Mouse (Mus musculus): Measurements from ENCODE around the gene Il23r.

Gene Il23r

DNA sequence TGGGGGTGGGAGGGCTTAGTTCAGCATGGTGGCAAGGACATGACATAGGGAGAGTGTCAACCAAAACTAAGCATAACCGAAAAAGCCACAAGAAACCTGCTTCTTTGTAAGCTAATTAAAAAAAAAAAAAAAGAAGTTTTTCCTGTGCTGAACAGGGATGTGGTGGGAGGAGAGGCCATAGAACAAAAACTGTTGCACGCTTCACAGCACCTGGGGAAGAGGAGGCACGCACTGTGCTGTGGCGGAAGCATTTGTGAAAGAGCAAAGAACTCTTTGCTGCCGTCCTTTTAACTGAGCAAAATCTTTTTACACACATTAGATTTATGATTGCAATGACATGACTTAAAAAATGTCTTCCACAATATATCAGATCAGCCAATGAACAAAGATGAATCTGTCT lies 69.9 kb downstream of the Il23r start:
- DNase-seq, result no peak

- DNase-seq, result no peak
Measured at GRCm38 (mm10) chr6:67416557-67416956, 75.1 kb downstream of the Il23r start.

DNA sequence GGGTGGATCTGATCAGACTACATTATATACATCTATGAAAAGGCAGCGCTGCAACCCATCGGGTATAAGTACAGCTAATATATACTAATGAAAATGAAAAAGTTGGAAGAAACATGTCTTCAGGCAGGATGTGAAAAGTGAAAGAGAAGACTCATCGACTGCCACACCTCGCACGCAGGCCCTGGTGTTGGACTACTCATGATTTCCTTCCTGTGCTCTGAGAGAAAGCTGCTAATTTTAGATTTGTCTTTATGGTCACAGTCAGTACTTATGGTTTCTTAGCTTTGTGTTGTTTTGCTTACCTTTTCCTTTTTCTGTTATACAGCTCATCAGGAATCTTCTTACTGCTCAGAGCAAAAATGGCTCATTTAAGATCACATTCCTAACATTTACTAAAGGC lies 76.4 kb downstream of the Il23r start:
- no peak for DNase-seq

DNA sequence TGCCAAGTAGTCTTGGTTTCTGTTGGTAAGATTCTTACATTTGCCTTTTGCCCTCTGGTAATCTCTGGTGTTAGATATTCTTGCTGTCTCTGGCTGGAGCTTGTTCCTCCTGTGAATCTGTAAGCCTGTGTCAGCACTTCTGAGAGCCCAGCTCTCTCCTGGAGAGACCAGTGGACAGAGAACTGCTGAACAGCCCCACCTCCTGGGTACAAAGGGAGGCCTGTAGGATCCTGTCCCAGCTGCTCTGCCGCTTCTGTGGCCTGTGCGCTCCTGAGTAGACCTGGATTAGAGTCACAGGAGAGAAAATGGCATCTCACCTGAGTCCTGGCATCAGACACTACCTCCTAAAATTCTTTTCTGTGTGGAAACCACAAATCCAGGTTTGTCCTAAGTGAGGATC lies 78.3 kb downstream of the Il23r start:
- DNase-seq, result no peak

GRCm38 (mm10) chr6:67405281-67405682 lies 86.4 kb downstream of the Il23r start:
- no peak for DNase-seq

DNA sequence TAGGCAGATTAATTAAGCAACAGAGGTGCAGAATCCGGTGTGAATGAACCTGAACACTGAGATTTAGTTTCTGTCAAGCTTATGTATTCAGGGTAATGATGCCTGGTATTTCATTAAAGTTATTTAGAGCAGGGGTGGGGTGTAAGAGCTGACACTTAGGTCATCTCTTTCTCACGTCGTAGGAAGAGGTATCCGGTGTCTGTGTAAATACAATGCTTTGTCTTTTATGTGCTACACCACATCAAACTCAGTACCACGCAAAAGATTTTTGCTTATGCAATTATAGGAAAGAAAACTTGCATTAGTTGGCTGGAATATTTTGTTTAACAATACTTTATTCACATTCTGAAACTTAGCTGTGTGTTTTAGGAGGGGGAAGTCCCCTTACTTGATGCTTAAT lies 92.1 kb downstream of the Il23r start:
- DNase-seq, result no peak

DNA sequence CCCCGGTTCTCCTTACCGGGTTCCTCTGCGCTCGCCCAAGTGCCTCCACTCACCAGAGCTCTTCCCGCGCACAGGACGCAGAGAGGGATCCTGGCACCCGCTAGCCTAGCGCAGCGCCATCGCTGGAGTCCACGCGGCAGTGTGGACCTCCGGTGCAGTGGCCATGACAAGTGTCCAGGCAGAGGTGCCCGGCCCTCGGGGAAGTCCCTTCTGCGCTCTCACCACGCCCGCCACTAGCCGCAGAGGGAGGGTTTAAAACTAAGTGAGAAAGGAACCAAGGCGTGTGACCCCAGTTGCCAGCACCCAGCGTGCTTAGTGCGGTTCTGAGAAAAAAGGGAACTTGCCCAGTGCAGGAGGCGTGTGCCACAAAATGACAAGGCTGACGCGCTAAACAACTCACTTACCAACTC lies 115.7 kb downstream of the Il23r start, which contains the start of gene Il12rb2:
TSS of gene Il12rb2 (minus strand) at position 207 of the 410 bp plus-strand sequence.
- no peak for DNase-seq

All from cerebellum, adult 11-12 months (tissue).